Mouse (Mus musculus) heart, postnatal 25 days (tissue): ENCODE data around the gene Iqgap2. TPM values are rescaled to one million over a fixed set of nuclear protein-coding genes. Genes with fewer than 3 reads are reported as not detected.

Experiments used
- DNase-seq: peaks from one replicate; pipeline ENCODE4 v3.0.0; 2022; ENCODE audit warnings: low spot score
- intact Hi-C: fragments of 180-260 bp; cut with DNase I; formaldehyde crosslinking; loops from one replicate; pipeline ENCODE4 v1.15.1; 2025
- total RNA-seq, 2 experiments: library from RNA; stranded (reverse); gene quantifications; 2 replicates each; pipeline ENCODE4 v1.2.3; 2021

Gene Iqgap2
- 1 to 10 TPM; 3.0 TPM for total RNA-seq

DNA sequence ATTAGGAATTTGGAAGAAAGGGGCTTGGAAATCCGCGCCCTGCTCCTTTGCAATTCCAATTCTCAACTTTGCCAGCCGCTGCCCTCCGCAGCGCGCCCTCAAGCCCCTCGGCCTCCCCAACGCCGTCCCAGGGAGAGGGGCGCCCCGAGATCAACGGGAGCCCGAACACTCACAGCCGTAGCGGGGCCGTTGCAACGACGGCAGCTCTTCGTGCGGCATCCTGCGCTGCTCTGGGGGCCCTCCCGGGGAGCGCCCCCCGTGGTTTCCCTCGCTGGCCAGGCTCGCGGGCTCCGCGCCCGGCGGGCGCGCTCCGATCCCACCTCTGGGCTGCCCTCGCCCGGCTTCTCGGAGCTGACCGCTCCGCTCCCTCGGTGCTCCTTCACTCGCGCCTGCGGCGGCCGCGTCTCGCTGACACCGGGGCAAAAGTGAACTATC lies at the start of gene Iqgap2:
Iqgap2 (minus strand) TSS at position 432 of the 435 bp plus-strand sequence.
- intact Hi-C loops, result loop anchor here (5.0 kb wide), 2 partner anchors 114 to 329 kb away; no protein-coding TSS in a partner anchor

DNA sequence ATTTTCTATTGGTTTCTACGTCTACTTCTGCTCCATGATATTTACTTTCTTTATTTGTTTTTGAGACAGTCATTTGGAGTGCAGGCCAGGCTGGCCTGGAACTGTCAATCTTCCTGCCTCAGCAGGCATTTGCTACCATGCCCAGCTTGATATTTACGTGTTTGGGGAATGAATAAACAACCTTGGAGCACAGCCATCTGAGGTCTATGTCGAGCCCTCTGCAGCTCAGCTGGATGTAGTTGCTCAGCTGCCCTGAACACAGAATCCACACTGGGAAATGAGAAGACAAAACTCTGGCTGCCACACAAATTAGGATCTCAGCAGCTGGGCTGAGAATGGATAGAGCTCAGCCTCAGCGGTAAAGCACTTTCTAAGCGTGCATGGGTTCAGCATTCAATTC lies 49.1 kb upstream of the Iqgap2 start:
- intact Hi-C loops, result no loop called here
- DNase-seq, result no peak

More for the DNA sequence above, at the start of gene Iqgap2:
- no peak for DNase-seq

DNA sequence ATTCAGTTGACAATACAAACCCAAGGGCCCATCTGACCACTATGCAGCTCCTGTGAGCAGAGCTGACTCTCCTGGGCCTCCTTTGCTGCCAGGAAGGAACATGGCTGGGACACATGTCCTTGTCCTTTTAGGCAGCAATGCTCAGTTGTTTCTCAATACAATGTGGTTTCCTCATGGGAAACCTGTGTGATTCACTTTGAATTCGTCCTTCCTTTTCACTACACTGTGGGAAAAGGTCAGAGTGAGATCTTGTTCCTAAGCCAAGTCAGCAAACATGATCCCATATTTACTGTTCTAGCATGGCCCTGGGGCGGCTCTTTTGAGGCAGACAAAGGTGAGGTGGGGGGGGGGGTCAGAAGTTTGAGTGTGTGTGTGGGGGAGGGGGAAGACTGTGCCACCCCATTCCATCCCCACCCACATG lies 32.5 kb upstream of the Iqgap2 start:
- intact Hi-C loops, result no loop called here
- no peak for DNase-seq

DNA sequence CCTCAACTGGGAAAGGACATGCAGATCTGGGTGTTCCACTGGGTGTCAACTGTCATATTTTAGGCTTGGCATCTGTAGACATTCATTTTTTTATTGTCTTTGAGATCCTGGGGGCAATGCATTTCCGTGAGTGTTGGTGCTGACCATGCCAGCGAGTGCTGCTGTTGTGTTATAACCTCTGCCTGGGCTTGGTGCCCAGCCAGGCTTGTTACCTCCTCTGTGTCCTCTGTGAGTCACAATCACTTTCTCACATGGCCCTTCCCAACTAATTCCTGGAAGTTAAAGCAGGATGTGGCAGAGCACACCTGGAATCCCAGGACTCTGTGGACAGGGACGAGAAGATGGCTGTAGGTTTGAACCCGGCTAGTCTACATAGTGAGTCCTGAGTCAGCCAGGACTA lies 30.9 kb upstream of the Iqgap2 start:
- intact Hi-C loops, result no loop called here

DNA sequence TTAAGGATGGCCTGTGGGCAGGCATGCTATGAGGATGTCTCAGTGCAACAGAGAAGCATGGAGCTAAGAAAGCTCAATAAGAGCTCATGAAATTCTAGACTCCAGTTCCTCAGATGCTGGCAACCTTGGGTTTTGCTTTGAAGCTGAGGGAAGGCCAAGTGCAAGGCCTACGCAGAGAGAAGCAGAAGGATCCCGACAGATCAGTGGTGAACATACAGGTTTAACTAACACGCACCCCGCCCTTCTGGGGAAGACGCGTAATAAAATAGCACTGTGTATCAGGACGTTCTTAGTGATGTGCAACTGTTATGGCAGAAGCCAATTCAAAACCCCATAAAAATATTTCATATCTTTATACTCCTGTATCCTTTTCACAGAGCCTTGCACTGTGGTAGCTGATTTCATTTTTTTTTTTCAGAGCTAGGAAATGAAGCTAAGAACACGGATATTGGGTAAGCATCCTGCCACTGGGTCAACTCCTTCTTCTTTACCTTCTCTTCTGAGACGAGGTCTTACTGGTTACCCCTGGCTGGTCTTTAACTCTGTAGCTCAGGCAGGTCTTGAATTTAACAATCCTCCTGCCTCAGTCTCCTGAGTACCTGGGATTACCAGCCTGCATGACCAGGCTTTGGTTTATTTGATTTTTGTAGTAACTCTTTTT lies 27.0 kb upstream of the Iqgap2 start:
- no peak for DNase-seq
- intact Hi-C loops, result no loop called here

More for the DNA sequence above, 30.9 kb upstream of the Iqgap2 start:
- no peak for DNase-seq

DNA sequence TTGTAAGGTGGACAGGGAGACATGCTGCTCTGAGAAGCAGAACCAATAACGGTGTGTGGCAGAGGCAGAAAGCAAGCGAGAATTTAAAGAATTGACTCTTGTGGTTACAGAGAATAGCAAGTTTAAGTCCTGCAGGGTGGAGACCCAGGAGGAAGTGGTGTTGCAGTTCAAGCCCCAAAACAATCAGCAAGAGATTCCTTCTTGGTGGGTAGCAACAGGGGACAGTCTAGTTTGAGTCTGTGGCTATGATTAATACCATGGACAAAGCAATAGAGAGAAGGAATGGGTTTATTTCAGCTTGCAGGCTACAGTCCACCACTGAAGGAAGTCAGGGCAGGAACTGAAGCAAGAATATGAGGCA lies 21.3 kb upstream of the Iqgap2 start:
- intact Hi-C loops, result no loop called here
- no peak for DNase-seq

DNA sequence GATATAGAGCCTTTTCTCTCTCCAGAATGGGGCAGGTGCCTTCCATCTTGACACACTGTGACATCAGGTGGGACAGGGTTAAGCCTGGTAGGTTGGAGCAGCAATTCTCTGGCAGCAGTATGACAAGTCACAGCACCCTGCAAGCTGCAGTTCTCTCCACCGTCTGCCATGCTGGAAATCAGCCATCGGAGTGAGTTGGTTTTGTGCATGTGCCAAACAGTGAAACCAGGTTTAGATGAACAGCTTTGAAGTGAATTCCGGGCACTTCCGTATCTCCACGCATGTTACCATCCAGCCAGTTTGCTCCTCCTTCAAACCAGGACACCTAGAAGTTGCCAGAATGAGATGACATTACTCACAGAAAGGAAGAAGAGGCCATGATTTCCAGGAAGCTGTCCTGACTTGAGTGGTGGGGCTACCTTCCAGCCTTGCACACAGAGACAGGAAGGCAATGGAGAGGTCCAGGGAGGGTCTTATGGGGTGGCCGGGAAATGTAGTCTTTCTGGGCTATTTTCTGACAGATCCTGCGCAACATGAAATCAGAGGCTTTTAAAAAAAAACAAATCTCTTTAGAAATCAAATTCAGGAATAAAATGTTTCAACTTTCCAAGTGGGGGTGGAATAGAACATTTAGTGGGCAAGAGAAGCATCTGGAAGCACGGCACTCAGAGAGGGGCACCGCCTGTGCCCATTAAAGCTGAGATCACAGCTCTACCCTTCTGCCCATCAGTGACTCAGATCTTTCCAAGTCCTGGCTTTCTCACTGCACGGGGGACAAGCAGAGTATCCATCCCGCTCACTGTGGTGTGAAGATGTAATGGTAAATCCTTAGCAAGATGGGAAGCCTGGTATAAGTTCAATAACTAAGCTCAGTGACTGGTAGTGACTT lies 20.7 kb upstream of the Iqgap2 start:
- no peak for DNase-seq
- intact Hi-C loops, result no loop called here

DNA sequence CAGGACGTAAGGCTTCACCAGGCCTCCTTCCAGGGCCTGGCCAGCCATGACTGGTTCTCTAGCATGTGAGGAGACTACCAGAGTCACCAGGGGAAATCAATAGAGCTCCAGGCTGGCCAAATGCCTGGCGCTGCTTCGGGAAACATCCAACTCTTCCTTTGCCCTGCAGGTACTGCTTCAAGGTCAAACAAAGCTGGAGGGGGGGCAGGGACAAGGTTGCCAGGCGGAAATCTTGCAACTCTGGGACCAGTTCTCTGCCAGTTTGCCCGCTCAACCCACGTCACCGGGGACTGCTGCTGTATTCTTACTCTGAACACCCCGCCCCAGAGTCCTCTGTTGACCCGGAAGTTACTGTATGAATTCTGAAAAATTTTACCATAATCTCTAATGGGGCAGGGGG lies 18.5 kb upstream of the Iqgap2 start:
- intact Hi-C loops, result no loop called here
- DNase-seq, result no peak

DNA sequence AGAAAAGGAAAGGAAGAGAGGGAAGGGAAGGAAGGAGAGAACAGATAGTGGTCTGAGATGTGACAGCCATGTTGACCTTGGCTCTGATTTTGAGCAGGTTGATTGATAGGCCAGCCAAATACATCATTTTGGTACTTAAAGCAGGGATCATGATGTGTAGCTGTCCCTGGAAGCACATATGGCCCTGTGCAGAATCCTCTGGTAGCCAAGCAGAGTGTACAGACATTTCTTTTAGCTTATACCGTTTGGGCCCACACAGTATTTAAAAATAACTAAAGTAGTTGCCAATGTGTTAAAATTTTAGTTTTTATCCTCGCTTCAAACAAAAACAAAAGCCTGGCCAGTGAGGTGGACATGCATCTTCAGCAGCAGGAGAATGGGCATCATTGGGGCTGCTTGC lies 17.5 kb upstream of the Iqgap2 start:
- DNase-seq, result no peak
- intact Hi-C loops, result no loop called here

DNA sequence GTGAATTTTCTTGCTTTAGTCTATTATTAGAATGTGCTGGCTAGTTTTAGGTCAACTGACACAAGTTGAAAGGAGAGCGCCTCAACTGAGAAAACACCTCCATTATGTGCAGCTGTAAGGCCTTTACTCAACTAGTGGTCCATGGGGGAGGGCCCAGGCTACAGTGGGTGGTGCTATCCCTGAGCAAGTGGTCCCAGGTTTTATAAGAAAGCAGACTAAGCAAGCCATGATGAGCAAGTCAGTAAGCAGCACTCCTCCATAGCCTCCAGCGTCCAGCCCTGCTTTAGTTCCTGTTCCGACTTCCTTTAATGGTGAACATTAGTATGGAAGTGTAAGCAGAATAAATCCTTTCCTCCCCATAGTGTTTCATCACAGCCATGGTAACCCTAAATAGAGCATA lies 11.0 kb upstream of the Iqgap2 start:
- intact Hi-C loops, result no loop called here

DNA sequence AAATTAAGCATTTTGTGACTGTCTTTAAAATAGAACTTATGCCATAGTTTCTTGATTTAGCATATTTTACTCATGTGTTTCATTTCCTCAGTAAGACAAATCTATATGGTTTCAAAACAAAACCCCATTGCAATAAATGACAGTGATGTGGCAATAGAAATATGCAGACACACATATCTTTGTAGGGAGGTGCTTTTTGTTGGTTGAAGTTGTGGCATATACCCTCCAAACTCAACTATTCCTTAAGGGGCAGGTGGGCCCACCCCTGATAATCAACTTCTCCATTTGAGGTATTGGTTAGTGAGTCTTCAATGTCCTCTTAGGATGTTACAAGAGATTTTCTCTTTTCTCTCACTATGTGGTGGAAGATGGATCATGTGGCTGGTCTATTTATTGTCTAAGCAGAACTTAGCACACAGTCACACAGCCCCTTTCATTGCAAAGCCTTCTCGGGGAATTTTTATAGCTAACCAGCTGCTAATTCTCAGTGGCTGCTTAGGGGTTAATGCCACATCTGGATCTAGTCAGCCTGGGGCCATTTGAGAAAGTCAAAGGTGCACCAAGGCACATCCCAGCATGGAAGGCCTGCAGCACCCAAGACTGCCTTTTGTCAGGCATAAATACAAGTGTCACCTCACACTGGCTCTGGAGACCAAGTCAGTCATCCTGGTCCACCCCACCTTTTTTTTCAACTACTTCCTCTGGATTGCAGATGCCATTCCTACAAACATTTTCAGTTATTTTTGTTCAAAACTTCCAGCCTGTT lies 8.3 kb upstream of the Iqgap2 start:
- intact Hi-C loops, result no loop called here
- DNase-seq, result no peak

More for the DNA sequence above, 11.0 kb upstream of the Iqgap2 start:
- no peak for DNase-seq

DNA sequence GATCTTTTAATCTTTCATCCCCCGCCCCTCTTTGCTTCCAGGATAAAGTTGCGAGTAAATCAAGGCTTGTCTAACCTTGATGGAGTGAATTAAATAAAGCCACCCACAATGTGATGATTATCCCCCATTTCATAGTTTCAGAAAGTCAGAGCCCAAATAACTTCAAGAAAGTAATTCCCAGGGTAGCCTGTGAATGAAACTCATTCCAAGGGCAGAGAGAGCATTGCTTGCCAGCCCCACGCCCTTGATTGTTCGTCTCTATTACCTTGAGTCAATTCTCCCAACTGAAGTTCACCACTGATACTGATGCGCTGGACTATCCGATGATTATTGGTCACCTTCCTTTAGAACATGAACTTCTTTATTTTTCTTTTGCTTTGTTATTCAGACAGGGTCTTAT lies 4.8 kb upstream of the Iqgap2 start:
- intact Hi-C loops, result no loop called here
- no peak for DNase-seq

DNA sequence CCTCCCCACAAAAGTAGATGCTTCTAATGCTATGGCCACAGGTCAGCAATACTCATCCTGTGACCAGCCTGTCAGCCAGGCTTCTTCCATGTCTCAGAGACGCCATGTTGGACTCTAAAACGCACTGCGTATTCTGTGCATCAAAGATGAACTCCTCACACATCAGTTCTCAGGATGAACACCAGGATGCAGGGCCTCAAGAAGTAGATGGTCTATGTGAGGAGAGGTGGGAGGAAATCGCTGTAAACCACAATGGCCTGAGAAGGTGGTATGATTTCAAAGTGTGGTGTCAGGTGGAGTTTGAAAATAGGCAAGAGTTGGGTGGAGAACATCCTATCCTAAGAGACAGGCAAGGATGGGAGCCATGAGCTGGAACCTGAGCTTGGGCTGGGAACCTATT lies 1.4 kb upstream of the Iqgap2 start:
- intact Hi-C loops, result loop anchor here (5.0 kb wide), 2 partner anchors 116 to 331 kb away; no protein-coding TSS in a partner anchor
- DNase-seq, result no peak

DNA sequence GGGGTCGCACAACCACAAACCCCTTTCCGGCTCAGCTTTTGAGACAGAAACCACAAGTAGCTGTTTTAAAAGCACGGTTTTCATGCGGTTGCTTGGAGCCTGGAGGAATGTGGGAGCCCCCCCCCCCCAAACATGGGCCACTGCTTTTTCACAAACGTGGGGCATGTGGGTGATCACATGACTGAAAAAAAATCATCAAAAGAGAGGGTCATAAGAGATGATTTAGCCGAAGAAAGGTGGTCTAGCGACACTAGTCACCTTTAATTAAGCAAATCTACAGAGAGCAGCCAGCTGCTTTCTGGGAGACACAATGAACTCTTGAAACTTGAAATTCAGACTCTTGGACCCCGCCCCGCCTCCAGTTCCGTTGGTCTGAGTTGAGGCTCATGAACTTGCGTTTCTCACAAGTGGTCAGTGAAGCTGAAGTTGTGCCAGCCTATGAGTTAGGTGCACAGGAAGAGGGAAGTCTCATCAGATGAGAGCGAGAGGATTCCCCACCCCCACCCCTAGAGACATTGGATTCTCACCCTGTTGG lies 956 bp upstream of the Iqgap2 start:
- intact Hi-C loops, result loop anchor here (5.0 kb wide), 2 partner anchors 115 to 330 kb away; no protein-coding TSS in a partner anchor
- DNase-seq, result no peak

DNA sequence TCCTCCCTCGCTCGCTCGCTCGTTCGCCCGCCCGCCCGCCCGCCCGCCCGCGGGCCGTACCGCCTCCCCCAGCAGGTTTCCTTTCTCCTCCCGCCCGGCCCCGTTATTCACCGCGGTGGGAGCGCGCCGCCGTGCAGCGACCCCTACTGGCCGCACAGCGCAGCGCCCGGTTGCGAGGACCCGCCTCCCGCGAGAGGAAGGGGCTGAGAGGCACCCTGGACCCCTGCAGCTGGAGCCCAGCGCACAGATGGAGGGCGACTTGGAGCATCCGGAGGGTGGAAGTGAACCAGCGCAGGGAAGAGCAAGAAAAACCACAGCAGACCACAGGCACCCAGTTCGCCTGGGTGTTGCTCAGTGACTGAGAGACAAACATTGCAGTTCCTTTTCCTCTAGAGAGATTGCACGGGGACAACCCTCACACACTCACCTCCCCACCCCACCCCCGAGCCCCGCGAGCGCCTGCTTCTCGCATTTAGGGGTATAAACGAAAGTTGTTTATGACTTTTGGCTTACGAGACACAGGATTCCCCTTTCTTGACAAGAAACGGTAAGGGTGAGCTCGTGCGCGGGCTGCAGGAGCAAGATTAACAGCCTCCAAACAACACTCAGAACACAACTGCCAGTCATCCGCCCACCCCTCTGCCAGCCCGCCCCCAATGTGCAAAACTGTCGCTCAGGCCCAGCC lies 346 bp upstream of the Iqgap2 start:
- intact Hi-C loops, result loop anchor here (5.0 kb wide), 2 partner anchors 115 to 330 kb away; no protein-coding TSS in a partner anchor
- DNase-seq, result peak; percentile 43

DNA sequence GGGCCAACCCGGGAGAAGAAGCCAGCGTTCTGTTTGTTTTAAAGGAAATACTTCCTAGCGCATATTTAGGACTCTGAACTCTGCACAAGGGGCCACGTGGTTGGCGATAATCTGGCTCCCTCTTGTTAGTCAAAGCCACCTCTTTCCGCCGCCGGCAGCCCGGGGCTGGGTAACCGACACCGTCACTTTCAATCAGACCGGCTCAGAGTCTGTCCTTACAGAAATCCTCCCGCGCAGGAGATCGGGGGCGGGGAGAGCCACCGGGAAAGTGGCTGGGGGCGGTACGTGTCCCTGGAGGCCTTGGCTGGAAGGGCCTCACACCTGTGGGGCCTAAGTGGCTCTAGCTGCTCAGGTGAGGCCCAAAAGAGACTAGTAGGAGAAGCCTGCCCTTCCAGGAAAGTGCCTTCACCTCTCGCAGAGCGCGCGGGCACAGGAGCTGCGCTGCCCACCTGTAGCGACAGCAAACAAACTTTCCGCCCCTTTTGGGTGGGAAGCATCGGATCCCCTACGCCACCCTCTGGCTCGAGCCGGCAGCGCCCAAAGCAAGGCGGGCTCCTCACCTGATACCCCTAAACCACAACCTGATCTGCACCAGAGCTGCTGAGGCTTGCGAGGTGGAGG lies 761 bp downstream of the Iqgap2 start:
- intact Hi-C loops, result loop anchor here (5.0 kb wide), 2 partner anchors 114 to 329 kb away; no protein-coding TSS in a partner anchor
- no peak for DNase-seq

DNA sequence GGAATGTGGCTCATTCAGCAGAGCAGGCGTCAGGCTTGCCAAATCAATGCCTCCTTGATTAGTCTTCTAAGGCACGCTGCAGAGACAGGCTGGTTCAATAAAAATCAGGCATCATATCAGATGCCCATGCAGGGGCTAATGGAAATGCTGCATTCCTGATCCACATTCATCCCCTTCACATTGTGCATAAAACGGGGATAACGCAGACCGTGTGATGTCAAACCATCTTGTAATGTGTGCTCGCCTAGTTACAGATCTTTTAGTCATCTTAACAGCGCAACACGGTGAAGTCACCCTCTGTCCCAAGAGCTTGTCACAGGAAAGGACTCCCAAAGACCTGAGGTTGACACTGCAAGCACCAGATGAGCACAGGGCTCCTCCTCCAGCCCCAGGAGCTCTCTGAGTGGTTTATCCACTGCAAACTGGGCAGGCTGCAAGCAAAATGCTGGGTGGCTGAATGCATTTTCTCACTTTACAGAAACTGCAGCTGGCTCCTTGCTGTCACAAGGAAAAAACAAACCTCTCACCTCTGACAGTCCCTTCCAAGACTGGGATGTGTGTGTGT lies 1.7 kb downstream of the Iqgap2 start:
- DNase-seq, result no peak
- intact Hi-C loops, result loop anchor here (5.0 kb wide), 2 partner anchors 113 to 328 kb away; no protein-coding TSS in a partner anchor

DNA sequence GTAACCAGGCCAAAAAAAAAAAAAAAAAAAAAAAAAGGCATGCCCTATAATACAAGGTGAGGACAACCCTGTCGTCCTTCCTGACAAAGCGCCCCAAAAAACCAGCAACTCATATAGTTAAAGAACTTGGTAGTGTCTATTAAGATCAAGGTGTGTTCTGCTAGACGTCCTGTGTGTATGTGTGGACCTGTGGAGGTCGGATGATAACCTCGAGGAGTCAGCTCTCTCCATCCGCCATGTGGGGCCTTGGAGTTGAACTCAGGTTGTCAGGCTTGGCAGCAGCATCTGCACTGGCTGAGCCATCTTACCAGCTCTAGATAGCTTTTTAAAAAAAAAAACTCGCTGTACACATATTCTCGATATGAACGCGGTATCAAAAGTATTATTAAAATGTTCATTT lies 2.4 kb downstream of the Iqgap2 start:
- intact Hi-C loops, result no loop called here
- DNase-seq, result no peak

DNA sequence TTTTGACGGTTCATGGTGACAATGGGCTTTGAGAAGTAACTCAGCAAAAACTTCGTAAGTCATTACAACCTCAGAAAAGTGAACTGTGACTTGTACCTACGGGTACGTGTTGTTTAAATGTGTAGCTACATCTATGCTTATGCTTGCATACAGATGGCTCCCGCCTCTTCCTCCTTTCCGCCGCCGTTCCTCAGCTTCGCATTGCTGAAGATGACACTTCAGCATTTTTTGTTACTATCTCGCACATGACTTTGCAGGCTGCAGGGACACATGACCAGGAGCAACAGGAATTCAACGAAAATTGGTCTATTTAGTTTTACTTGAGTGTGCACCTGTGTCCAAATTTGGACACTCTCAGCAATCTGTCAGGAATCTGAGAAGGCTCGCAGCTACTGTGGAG lies 3.1 kb downstream of the Iqgap2 start:
- no peak for DNase-seq
- intact Hi-C loops, result no loop called here
